Mouse (Mus musculus): ENCODE data around the gene Cyb5r4.
"Not testable (repeated sequence)": the region's sequence is repeated elsewhere in the genome, so short reads cannot be mapped to it uniquely, and the experiment has no call there.

The Cyb5r4 gene

DNA sequence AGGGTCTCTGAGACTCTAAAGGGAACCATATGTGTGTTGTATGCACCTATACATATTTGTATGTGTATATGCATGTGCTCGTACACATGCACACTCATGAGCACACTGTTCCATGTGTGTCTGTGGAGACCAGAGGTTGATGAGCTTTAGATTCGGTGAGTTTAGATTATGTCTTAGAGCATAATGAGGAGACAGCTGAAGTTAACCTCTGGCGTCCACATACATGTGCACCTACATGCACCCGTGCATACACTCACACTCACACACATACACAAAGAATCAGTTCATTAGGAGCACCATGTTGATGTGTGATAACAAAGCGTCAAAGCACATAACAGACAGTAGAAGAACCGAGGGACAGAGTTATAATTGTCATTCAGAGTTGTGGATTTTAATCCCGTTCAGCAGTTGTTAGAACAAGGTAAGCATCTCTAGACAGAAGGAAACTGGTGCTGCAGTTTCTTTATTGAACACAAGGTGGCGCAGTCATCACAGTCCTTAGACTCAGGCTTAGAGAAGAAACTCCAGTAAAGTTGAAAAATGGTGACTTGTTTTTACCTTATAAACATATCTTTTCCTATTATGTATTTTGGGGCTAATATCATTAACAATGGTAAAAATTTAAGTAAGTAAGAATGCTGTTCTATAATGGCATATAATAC lies 5.7 kb downstream of the Cyb5r4 start:
- peak; percentile 55 to 82 for DNase-seq

DNA sequence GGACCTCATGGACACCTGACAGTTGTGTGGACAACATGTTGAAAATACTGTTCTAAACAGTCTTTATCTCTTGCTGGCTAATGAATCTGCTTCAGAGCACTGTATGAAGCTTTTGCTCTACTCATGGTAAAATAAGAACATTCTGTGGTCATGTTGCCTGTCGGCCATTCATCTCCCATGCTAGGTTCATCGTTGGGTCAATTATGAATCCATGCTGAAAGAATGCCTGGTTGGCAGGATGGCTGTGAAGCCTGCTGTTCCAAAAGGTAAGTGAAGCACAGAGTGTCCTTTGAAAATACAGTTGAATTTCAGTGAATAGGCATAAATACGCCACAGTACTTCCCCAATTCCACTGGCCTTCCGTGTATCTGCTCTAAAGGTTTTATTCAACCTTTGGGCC lies 10.4 kb downstream of the Cyb5r4 start:
- DNase-seq = no peak

DNA sequence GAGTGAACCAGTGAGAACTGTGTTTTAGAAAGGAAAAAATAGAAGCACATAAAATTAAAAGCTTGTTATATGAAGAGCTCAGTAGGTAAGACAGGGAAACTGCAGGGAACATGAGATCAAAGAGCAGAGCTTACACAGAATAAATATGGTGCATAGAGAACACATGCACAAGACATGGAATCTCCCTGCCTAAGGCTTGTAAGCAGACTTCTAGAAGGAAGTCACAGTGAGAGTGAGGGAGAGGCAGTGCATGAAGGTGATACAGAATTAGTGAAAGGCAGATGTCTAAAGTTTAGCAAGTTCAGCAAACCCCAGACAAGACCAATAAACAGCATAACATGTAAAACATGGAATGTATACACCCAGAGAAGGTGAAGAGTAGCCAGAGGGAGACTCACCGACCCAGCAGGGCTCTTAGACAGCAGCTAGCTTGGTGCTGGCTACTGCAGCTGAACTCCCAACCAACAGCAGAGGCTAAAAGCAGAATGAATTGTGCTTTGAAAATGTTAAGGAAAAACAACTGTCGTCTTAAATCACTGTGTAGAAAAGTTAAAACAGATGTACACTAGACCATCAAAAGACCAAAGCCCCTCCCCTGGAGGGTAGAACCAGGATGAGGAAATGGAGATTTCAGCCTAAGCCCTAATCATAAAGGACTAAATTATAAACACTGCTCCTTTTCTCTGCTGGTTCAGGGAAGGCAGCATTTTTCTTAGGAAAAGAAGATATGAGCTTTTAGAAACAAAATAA lies 13.2 kb downstream of the Cyb5r4 start:
- no peak for DNase-seq

DNA sequence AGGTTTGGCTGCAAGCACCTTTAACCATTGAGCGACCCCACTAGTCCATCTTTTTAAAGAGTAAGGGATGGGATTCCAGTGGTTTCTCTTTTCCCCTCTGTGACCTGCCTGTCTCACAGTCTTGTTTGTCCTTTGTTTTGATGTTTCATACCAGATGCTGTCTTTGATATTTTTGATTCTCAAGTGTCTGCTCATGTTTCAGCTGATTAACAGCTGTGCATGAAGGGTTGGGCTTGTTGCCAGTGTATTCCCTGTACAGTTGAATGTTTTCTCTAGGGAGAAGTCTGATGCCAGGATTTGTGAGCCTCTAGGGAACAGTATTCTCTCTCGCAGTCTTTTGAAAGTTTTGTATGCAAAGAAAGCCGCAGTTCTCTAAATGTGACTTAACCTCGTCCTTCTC lies 27.6 kb downstream of the Cyb5r4 start:
- DNase-seq = no peak

DNA sequence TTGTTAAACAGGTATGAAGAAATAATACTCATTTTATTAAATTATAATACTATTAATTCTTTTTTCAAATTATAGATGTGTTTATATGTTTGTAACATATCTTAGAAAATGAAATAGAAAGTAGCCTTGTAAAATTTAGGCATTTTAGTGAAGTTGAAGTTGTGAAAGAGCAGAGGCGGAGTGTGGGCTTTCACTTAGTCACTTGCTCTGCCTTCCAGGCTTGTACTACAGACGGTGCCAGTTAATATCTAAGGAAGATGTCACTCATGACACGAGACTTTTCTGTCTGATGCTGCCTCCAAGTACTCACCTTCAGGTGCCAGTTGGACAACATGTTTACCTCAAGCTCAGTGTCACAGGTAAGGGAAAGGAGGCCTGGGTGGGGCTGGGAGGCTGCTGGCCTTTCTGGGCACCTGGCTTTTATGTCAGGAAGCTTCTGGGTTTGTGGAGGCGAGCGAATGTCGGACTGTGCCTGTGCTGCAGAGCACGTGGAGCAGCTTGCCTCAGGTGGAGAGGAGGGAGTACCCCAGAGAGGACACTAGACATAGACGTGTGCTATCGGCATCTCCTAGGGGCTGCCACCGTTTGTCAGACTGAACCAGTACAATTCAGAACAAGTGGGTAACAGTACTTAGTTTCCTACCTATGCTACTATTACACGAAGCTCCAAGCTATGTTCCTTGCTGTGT lies 33.9 kb downstream of the Cyb5r4 start:
- DNase-seq = no peak

DNA sequence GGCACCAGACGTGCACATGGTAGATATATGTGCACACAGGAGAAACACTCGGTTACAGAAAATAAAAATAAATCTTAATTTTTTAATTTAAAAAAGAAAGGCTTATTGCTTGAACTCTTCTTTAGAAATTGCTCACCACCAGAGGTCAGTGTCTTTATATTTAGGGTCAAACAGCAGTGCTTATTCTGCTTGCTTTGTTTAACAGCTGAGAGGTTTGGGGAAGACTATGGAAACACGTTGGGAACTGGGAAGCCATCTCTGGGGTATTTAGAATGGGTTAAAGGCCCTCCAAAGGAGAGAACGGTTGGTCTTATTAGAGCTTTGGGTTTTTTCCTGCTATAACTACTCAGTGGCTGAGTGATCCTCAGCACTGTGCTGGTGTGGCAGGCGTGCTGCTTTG lies 40.5 kb downstream of the Cyb5r4 start:
- DNase-seq = no peak

DNA sequence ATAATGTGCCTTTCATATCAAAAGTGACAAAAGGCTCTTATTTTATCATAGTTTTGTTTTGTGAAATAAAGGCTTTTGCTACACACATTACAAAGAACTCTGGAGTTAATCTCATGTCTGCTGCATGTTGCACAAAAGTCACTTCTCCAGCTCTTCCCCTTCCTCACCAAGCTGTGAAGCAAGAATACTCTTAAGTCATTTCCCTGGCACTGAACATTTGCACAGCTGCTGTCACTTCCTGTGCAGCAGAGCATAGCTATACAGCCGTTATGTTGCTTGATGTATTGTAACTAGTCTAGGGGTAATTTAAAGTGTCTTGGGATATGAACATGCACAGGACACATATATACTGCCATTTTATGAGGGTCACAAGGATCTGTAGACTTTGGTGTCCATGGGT lies 46.3 kb downstream of the Cyb5r4 start:
- no peak for DNase-seq

DNA sequence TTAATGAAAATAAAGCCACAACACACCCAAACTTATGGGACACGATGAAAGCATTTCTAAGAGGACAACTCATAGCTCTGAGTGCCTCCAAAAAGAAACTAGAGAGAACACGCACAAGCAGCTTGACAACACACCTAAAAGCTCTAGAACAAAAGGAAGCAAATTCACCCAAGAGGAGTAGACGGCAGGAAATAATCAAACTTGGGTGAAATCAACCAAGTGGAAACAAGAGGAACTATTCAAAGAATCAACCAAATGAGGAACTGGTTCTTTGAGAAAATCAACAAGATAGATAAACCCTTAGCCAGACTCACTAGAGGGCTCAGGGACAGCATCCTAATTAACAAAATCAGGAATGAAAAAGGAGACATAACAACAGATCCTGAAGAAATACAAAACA lies 49.8 kb downstream of the Cyb5r4 start:
- DNase-seq = not testable (repeated sequence)

DNA sequence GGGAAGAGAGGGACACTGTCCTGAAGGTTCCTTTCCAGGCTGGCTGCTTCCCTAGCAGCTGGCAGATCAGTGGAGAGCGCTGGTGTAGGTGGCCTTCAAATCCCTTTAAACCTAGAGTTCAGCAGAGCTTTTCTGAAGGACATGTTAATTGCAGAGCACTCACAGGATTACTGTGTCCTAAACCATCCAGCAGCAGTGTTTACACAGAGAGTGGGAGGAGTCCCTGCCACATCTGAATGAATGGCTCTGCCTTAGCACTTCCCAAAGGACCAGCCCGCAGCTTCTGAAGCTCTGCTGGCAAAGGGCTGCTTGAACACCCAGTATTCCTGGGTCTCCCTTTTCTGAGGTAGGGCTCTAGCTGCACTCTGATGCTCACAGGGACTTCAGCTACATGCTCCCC lies 56.1 kb downstream of the Cyb5r4 start:
- no peak for DNase-seq

DNA sequence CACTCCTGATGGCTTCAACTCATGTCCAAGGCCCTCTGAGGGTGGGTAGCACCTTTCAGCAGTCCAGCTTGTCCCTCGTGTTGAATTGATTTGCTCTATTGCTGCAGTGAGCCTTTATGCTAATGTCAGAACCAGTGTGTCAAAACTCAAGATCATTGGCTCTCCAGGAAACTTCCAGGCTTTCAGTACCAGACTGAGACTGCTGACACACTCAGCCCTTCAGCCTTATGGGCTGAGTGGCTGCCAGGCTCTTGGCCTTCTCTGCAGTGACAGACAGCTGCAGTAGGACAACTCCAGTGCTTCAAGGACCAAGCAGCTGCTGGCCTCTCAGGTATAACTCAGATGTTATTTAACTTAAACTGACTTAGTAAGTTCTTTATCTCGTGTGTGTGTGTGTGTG lies 57.7 kb downstream of the Cyb5r4 start:
- DNase-seq = no peak

DNA sequence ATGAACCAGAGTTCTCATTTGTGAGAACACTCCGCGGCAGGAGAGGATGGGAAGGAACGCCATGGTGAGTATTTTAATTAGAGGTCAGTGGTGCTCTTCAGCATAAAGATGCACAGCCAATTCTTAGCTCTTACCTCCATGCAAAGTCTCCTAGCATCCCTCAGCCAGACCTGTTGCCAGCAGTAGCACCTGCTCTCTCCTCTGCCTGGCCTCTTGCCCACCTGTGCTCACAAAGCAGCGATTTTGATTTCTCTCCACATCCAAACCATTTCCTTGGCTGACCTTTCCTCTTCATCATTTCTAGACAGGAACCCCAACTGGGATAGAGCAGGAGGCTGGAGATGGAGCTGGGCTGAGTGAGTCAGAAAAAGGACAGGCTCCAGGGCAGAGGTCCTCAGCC lies 65.2 kb downstream of the Cyb5r4 start:
- DNase-seq = no peak

DNA sequence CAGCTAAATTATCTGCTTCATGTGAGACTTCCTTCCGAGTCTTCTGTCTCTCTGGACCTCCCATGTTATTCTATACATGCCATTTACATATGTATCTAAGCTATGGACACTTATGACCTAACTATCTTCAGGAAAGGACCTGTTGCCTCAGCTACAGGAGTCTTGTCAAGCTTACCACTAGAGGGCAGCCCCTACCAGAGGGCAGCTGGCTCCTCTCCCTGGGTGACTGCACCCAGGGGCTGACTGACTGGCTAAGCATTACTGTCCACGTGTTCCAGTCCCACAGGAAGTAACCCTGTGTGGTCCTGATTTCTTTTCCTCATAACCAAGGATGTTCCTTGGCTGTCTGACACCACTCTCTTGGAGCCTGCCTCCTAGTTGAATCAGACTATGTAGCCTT lies 76.2 kb downstream of the Cyb5r4 start:
- peak; percentile 38 to 70 for DNase-seq

DNA sequence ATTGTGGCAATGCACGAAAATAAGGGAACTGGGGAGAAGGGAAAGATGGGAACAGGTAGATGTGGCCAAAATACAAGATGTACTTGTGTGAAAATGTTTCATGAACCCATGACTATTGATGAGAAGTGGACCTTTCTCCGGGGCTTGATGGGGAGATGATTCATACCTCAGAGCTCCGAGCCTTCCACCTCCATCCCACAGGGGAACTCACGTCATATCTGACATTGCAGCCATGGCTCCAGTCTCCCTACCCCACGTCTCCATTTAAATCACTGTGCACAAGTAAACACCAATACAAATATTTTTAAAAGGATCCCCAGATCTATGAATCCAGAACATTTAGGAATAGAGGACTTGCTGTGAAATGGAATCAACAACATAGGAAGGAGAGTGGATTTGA lies 93.2 kb downstream of the Cyb5r4 start:
- DNase-seq = no peak

DNA sequence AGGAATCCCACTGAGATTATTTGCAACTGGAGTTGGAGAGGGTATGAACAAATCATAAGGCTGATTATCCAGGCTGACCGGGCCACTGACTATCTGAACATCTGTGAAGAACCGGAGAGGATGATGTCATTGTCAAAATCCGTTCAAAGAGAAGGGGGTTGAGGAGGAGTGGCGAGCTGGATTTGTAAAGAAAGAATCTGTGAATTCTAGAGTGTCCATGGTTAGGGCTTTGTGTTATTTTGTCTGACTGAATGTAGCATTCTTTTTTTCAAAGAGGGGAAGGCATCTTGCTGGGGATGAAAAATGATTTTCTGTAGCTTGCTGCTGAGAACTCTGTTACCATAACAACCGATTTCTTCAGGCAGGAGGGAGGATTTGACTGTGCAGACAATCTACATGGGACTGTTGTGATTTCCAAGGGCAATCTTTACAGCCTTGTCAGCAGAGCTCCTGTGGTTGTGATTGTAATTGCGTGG lies 93.7 kb downstream of the Cyb5r4 start:
- no peak for DNase-seq

DNA sequence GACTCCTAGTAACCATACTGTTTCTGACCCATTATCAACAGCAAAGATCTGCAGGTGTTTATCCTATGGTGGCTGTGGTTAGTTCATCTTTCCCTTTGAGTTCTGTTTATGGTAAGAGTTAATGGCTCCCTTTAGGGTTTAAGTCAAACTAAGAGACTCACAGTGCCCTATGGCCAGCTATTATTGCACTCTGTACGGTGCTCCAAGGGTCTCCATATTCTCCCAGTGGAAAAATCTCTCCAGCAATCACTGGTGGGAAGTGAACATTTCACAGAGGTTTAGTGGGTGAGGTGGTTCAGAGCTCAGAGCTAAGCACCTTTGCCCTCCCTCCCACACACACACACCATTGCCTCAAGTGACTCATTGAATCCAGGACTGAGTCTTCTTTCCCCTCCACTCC lies 94.2 kb downstream of the Cyb5r4 start:
- no peak for DNase-seq

DNA sequence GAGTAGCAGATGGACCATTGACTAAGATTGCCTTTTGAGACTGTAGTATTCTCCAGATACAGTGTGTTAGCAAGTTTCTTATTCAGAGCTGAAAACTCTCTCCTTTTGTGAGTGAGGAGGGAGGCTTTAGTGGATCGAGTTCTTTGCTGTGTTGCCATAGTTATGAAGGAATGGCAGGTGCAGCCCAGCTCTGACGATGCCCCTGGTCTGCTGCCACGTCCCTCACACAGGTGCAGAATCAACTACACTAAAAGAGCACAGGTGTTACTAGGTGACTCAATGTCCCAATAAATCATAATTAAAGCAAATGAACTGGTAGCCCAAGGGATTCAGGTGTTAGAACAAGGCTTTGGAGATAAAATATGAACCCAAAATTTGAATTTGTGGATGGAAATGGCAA lies 97.2 kb downstream of the Cyb5r4 start:
- DNase-seq = no peak

DNA sequence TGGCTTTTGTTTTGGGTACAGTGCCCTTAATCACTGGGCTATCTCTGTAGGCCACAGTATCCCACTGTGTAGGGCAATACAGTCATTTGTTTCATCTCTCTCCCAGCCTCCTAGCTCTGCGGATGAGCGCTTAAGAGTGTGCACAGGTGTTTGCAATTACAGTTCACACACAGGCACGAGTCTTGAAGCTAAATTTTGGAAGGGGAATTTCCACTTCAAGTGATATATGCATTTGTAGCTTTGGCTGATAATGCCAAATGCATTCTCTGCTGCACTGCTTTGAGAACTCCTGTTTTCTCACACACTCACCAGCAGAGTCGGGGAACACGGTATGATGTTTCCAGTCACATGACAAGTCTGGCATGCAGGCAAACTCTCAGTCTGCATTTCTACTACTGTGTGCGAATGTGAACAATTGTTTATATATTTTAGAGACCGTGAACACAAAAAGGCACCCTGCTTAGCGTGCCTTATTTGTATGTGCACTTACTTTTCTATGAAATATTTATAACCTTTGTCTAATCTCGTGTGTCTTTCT lies 100.2 kb downstream of the Cyb5r4 start:
- no peak for DNase-seq

DNA sequence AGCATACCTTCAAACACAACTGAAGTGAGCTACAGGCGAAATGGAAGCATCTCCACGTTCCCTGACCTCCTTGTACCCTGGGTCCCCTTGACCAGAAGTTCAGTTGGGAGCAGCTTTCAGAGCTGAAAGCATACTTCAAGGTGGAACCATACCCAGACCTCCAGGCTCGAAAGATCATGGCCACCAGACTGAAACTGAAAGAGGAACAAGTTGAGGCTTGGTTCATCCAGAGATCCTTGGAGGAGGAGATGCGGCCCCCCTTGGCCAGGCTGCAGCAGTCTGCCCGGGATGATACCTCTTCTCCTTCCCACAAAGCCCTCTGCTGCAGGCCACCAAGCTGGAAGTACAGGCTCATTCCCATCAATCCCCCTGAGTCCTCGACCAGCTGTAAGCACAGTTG lies 105.2 kb downstream of the Cyb5r4 start:
- not testable (repeated sequence) for DNase-seq

Data from kidney, postnatal 36 days (tissue).